9 mouse cellular contexts compared by ENCODE assay signal in genomic region chr4:142097871-142098270, GRCm38 (mm10). TPM values are rescaled to one million over a fixed set of nuclear protein-coding genes. Genes with fewer than 3 reads are reported as not detected.
DNase-seq lines count a peak whose midpoint lies in the region; ATAC-seq and TF ChIP-seq lines count a peak whose summit lies in the region.
"Had no signal": no experiment of that assay in that cellular context is flagged by ENCODE, and none has a peak within 500 bp of the region (broad histone marks: within the 10 kb centered on the region; RNA-seq: fewer than 3 reads in every experiment).

No protein-coding gene starts in this region.

- H3K36me3 ChIP-seq in forebrain, embryonic 15.5 days: no peaks in the 10 kb centered on the region
- no peaks in the 10 kb centered on the region for H3K36me3 ChIP-seq in forebrain, embryonic 10.5 days (replicated peaks)
- no peaks in the 10 kb centered on the region for H3K36me3 ChIP-seq in heart, adult 2 months (ENCODE audit: control insufficient read depth, insufficient read depth, low read length)
- no peaks in the 10 kb centered on the region for H3K36me3 ChIP-seq in kidney, postnatal 0 days (ENCODE audit: insufficient read depth, low read length)
- H3K36me3 ChIP-seq in megakaryocyte, embryonic 14.5 days (replicated peaks; ENCODE audit: low read length): no peaks in the 10 kb centered on the region

- 48% methylated on average over 5 of the region's 5 CpGs for WGBS in forebrain, embryonic 15.5 days
- 53% methylated on average over 5 of the region's 5 CpGs for whole genome bisulfite sequencing in forebrain, embryonic 10.5 days
- 11% methylated on average over 5 of the region's 5 CpGs for WGBS in heart, adult 2 months
- 13% methylated on average over 5 of the region's 5 CpGs for WGBS in kidney, postnatal 0 days

- no peak overlapping the region for H3K4me3 ChIP-seq in forebrain, embryonic 15.5 days
- H3K4me3 ChIP-seq in forebrain, embryonic 10.5 days: no peak overlapping the region
- H3K4me3 ChIP-seq in heart, adult 2 months: no peak overlapping the region
- no peak overlapping the region for H3K4me3 ChIP-seq in kidney, postnatal 0 days (replicated peaks; ENCODE audit: low read depth, low read length)
- H3K4me3 ChIP-seq in megakaryocyte, embryonic 14.5 days (replicated peaks): peak overlapping the region; percentile 57
- H3K4me3 ChIP-seq: erythroblast, embryonic 14.5 days had no signal

- no peak overlapping the region for H3K27ac ChIP-seq in forebrain, embryonic 15.5 days (replicated peaks)
- no peak overlapping the region for H3K27ac ChIP-seq in forebrain, embryonic 10.5 days
- peak overlapping the region; percentile 64 for H3K27ac ChIP-seq in heart, adult 2 months
- peak overlapping the region; percentile 42; the same call in 1 of the 2 replicates for H3K27ac ChIP-seq in kidney, postnatal 0 days

- TF ChIP-seq EP300 in heart, adult 2 months (IDR thresholded peaks at IDR 0.05; ENCODE audit: insufficient read depth, low read depth, low read length): no peak; the same call in 1 of the 2 replicates

- no peaks in the 10 kb centered on the region for H3K9me3 ChIP-seq in forebrain, embryonic 15.5 days
- no peaks in the 10 kb centered on the region for H3K9me3 ChIP-seq in forebrain, embryonic 10.5 days
- no peaks in the 10 kb centered on the region for H3K9me3 ChIP-seq in kidney, postnatal 0 days (replicated peaks; ENCODE audit: low read length)
- 0 out of 2 replicates have a peak, but pooled peaks cover 4% of the 10 kb centered on the region for H3K9me3 ChIP-seq in megakaryocyte, embryonic 14.5 days

- H3K4me1 ChIP-seq in forebrain, embryonic 15.5 days: peaks cover 7% of the 10 kb centered on the region; the same call in 1 of the 2 replicates
- peaks cover 20% of the 10 kb centered on the region for H3K4me1 ChIP-seq in forebrain, embryonic 10.5 days
- peaks cover 12% of the 10 kb centered on the region for H3K4me1 ChIP-seq in heart, adult 2 months (ENCODE audit: control insufficient read depth, insufficient read depth, low read length)
- H3K4me1 ChIP-seq in kidney, postnatal 0 days (replicated peaks; ENCODE audit: insufficient read depth, low read length): peaks cover 10% of the 10 kb centered on the region; the same call in 1 of the 2 replicates
- peaks cover 18% of the 10 kb centered on the region for H3K4me1 ChIP-seq in megakaryocyte, embryonic 14.5 days

- 0 out of 2 replicates have a peak, but pooled peaks have one; percentile 9 for ATAC-seq in forebrain, embryonic 15.5 days (replicated peaks)
- peak; percentile 22; the same call in 1 of the 2 replicates for ATAC-seq in kidney, postnatal 0 days (replicated peaks; ENCODE audit: low FRiP score, low read depth)

- H3K27me3 ChIP-seq in forebrain, embryonic 15.5 days: no peaks in the 10 kb centered on the region
- no peaks in the 10 kb centered on the region for H3K27me3 ChIP-seq in forebrain, embryonic 10.5 days (ENCODE audit: poor library complexity, severe bottlenecking)
- H3K27me3 ChIP-seq in heart, adult 2 months (ENCODE audit: control insufficient read depth, insufficient read depth, low read length): no peaks in the 10 kb centered on the region
- no peaks in the 10 kb centered on the region for H3K27me3 ChIP-seq in kidney, postnatal 0 days (ENCODE audit: insufficient read depth, low read length)
- peaks cover 83% of the 10 kb centered on the region for H3K27me3 ChIP-seq in megakaryocyte, embryonic 14.5 days (replicated peaks)

- no peak overlapping the region for H3K4me2 ChIP-seq in forebrain, embryonic 15.5 days (replicated peaks)
- peak overlapping the region; percentile 32; the same call in 1 of the 2 replicates for H3K4me2 ChIP-seq in kidney, postnatal 0 days (ENCODE audit: low read length)

- intact Hi-C loops in heart, adult 2 months (cut with DNase I): loop anchor here (1.0 kb wide), 2 partner anchors 15 to 93 kb away; no protein-coding TSS in a partner anchor

- no peaks in the 10 kb centered on the region for H3K79me2 ChIP-seq in heart, adult 2 months (replicated peaks; ENCODE audit: control insufficient read depth, insufficient read depth, low read length)

- TF ChIP-seq POLR2A in heart, adult 2 months (IDR thresholded peaks at IDR 0.05; ENCODE audit: insufficient read depth, low read depth, low read length): no peak

- TF ChIP-seq CTCF in heart, adult 2 months (IDR thresholded peaks at IDR 0.05): no peak
- no peak for TF ChIP-seq CTCF in kidney, postnatal 0 days (IDR thresholded peaks at IDR 0.05; ENCODE audit: low read depth)

- no peak for DNase-seq in forebrain, embryonic 10.5 days (ENCODE audit: extremely low spot score, low spot score)
- DNase-seq in adrenal gland, adult 8-10 months: peak; percentile 53
- peak; percentile 70 to 85 for DNase-seq in heart, adult 2 months
- DNase-seq in kidney, postnatal 0 days (ENCODE audit: low spot score): peak; percentile 54
- DNase-seq in right cerebral cortex, postnatal 36 days (ENCODE audit: low spot score in 2 of 2): no peak
- DNase-seq in cerebellum, adult 11-12 months: no peak

- H3K9ac ChIP-seq in forebrain, embryonic 15.5 days (replicated peaks): no peak overlapping the region
- no peak overlapping the region for H3K9ac ChIP-seq in heart, adult 2 months (ENCODE audit: low read depth, low read length)
- no peak overlapping the region for H3K9ac ChIP-seq in kidney, postnatal 0 days (ENCODE audit: low read depth, low read length)

RNA-seq across cellular contexts. Expression of gene Tmem51, which starts 13.8 kb away (rescaled TPM):
- 6.5 and 6.6 TPM in 2 replicates for polyA plus RNA-seq in forebrain, embryonic 15.5 days (2015; fragmentation: Nextera tagmentation; extraction: Ambion mirVana)
- 6.6 and 6.7 TPM in 2 replicates for polyA plus RNA-seq in forebrain, embryonic 10.5 days (2016; fragmentation: Nextera tagmentation; extraction: Ambion mirVana)
- 1 to 10 TPM; 3.6 to 5.7 (median 4.7) TPM for total RNA-seq in adrenal gland, adult 8-10 months (2022)
- 1 to 10 TPM; 5.5 to 6.0 TPM for total RNA-seq in heart, adult 2 months (2021)
- 9.9 and 13.1 TPM in 2 replicates for polyA plus RNA-seq in heart, adult 2 months (2012; rRNA removed)
- 53.8 and 56.8 TPM in 2 replicates for polyA plus RNA-seq in kidney, postnatal 0 days (2015; fragmentation: Nextera tagmentation; extraction: Ambion mirVana)
- 13.4 TPM in 1 of 2 replicates, not detected in the other for polyA plus RNA-seq in megakaryocyte, embryonic 14.5 days (2012; ENCODE audit: insufficient read depth, low replicate concordance)

Comparison
In these comparisons a context has a peak if more than half of its experiments do, and no peak if none do; other contexts are left out.
1. H3K27ac ChIP-seq: peak in heart, adult 2 months (single experiment) and kidney, postnatal 0 days (single experiment); none in forebrain, embryonic 15.5 days (single experiment) and forebrain, embryonic 10.5 days (single experiment).
2. DNase-seq: peak in adrenal gland, adult 8-10 months (single experiment), heart, adult 2 months (2 of 2) and kidney, postnatal 0 days (single experiment); none in forebrain, embryonic 10.5 days (single experiment), right cerebral cortex, postnatal 36 days (0 of 2) and cerebellum, adult 11-12 months (single experiment).